Mouse (Mus musculus) megakaryocyte progenitor cell, adult 5-6 weeks (primary cell): ENCODE results near the gene Cryz. TPM values are rescaled to one million over a fixed set of nuclear protein-coding genes. Genes with fewer than 3 reads are reported as not detected.

ENCODE experiments used
- ATAC-seq: replicated peaks from 2 replicates; pipeline ENCODE4 v1.8.0; 2016; ENCODE audit warnings: mild to moderate bottlenecking, moderate TSS enrichment, inconsistent platforms; ENCODE audit not compliant: poor library complexity
- total RNA-seq, 2 experiments: library from RNA; stranded (forward) in 1 of 2; stranded (reverse) in 1 of 2; fragments of 157-497, 149-512 nt in 1 of 2; fragments of 200-1000 nt in 1 of 2; gene quantifications; 2 replicates each; pipeline versions ENCODE4 v1.2.3 to v1.2.4; 2015 to 2017

Cryz gene
- total RNA-seq (2015) (3.2 and 6.1 TPM in 2 replicates), total RNA-seq (2017) (3.3 and 3.5 TPM in 2 replicates)

GRCm38 (mm10) chr3:154596488-154596933, at the start of gene Cryz:
Cryz (plus strand) TSS chr3:154596711.
- peak; percentile 87 for ATAC-seq

- peak; percentile 26; the same call in 1 of the 2 replicates for ATAC-seq
Observed at GRCm38 (mm10) chr3:154547549-154548426, 48.7 kb upstream of the Cryz start.

GRCm38 (mm10) chr3:154548868-154549301, 47.6 kb upstream of the Cryz start:
- ATAC-seq, result no peak

- no peak for ATAC-seq
Observed at GRCm38 (mm10) chr3:154550326-154551034, 46.0 kb upstream of the Cryz start.

GRCm38 (mm10) chr3:154551035-154551411, 45.5 kb upstream of the Cryz start:
- ATAC-seq, result no peak

GRCm38 (mm10) chr3:154562192-154562591, 34.3 kb upstream of the Cryz start:
- ATAC-seq, result no peak

GRCm38 (mm10) chr3:154565437-154565836, 31.1 kb upstream of the Cryz start:
- no peak for ATAC-seq

GRCm38 (mm10) chr3:154570029-154570575, 26.4 kb upstream of the Cryz start:
- no peak for ATAC-seq

GRCm38 (mm10) chr3:154570786-154571185, 25.7 kb upstream of the Cryz start:
- ATAC-seq, result no peak

GRCm38 (mm10) chr3:154572341-154572972, 24.1 kb upstream of the Cryz start:
- peak; percentile 96 for ATAC-seq

- no peak for ATAC-seq
Observed at GRCm38 (mm10) chr3:154573666-154574065, 22.8 kb upstream of the Cryz start.

- 0 out of 2 replicates have a peak, but pooled peaks have one; percentile 23 for ATAC-seq
Observed at GRCm38 (mm10) chr3:154577895-154578294, 18.6 kb upstream of the Cryz start.

GRCm38 (mm10) chr3:154584351-154584750, 12.2 kb upstream of the Cryz start:
- ATAC-seq, result no peak

GRCm38 (mm10) chr3:154590971-154591370, 5.5 kb upstream of the Cryz start:
- ATAC-seq, result no peak

- ATAC-seq, result no peak
Observed at GRCm38 (mm10) chr3:154591621-154592020, 4.9 kb upstream of the Cryz start.

- no peak for ATAC-seq
Observed at GRCm38 (mm10) chr3:154593596-154593995, 2.9 kb upstream of the Cryz start.

GRCm38 (mm10) chr3:154594156-154594555, 2.4 kb upstream of the Cryz start:
- ATAC-seq, result no peak

- ATAC-seq, result peak; percentile 93
Observed at GRCm38 (mm10) chr3:154596934-154597554, 533 bp downstream of the Cryz start, which contains the start of gene Tyw3. Tyw3 (minus strand) TSS chr3:154597104.

GRCm38 (mm10) chr3:154597561-154597960, 1.1 kb downstream of the Cryz start:
- ATAC-seq, result no peak

GRCm38 (mm10) chr3:154602141-154602540, 5.6 kb downstream of the Cryz start:
- no peak for ATAC-seq
